Mouse (Mus musculus) liver, postnatal 0 days (tissue): ENCODE measurements around the gene Smad3. TPM values are rescaled to one million over a fixed set of nuclear protein-coding genes. Genes with fewer than 3 reads are reported as not detected.

Experiments
- ATAC-seq: fragments of 200-750 bp; cut with Nextera tagmentation; 2 replicates; pipeline ENCODE4 v1.8.0; 2017; ENCODE audit warnings: mild to moderate bottlenecking, moderate library complexity
- DNase-seq: peaks from one replicate; pipeline ENCODE4 v3.0.0-alpha.2; 2016
- H3K27ac ChIP-seq: fragments of 300-500 bp; sonication (generic); 2 replicates; pipeline ENCODE4 v1.5.1; 2014; ENCODE audit warnings: antibody characterized with exemption, moderate library complexity, mild to moderate bottlenecking, low read depth
- H3K27me3 ChIP-seq: fragments of 300-500 bp; sonication (generic); 2 replicates; pipeline ENCODE4 v1.6.1; 2014; ENCODE audit warnings: low read length, control low read depth, mixed read lengths; ENCODE audit not compliant: insufficient read depth
- H3K36me3 ChIP-seq: fragments of 300-500 bp; sonication (generic); replicated peaks from 2 replicates; pipeline ENCODE4 v1.6.1; 2014; ENCODE audit warnings: mild to moderate bottlenecking, control low read depth, low read length, moderate library complexity, mixed read lengths; ENCODE audit not compliant: insufficient read depth
- H3K4me1 ChIP-seq: fragments of 300-500 bp; sonication (generic); 2 replicates; pipeline ENCODE4 v1.6.1; 2014; ENCODE audit warnings: antibody characterized with exemption, mild to moderate bottlenecking, control low read depth; ENCODE audit not compliant: insufficient read depth
- H3K4me2 ChIP-seq: fragments of 300-500 bp; sonication (generic); 2 replicates; pipeline ENCODE4 v1.6.1; 2014; ENCODE audit warnings: low read depth, mild to moderate bottlenecking, low read length, moderate library complexity, mixed read lengths
- H3K4me3 ChIP-seq: fragments of 300-500 bp; sonication (generic); 2 replicates; pipeline ENCODE4 v1.5.1; 2014; ENCODE audit warnings: low read depth, low read length
- H3K9ac ChIP-seq: fragments of 300-500 bp; sonication (generic); replicated peaks from 2 replicates; pipeline ENCODE4 v1.6.1; 2014; ENCODE audit warnings: mild to moderate bottlenecking, moderate library complexity
- H3K9me3 ChIP-seq: fragments of 300-500 bp; sonication (generic); 2 replicates; pipeline ENCODE4 v1.6.1; 2016; ENCODE audit warnings: mild to moderate bottlenecking, control low read depth, low read length, mixed read lengths
- CTCF ChIP-seq: sonication (generic); IDR thresholded peaks from 2 replicates; pipeline ENCODE4 v1.5.1; 2016; ENCODE audit warnings: antibody characterized with exemption, low read depth
- EP300 ChIP-seq: IDR thresholded peaks from 2 replicates; pipeline ENCODE4 v1.6.1; 2016; ENCODE audit warnings: antibody characterized with exemption, low read depth, mild to moderate bottlenecking
- WGBS: fragments of 180-500 bp; shearing (Covaris S2); extraction: QIAGEN DNeasy Blood & Tissue Kit; methylation state at CpG from one replicate; pipeline ENCODE4 v1.1.7; 2014; ENCODE audit not compliant: insufficient replicate concordance; 5-methylcytosine and 5-hydroxymethylcytosine counted together
- polyA plus RNA-seq: library from polyadenylated mRNA; unstranded; fragments of >200 nt; fragmentation: Nextera tagmentation; extraction: Ambion mirVana; gene quantifications from 2 replicates; pipeline ENCODE4 v1.2.1, GENCODE M21; 2015

Smad3 gene
- polyA plus RNA-seq, 1 experiment from 2014 or later, result 2.1 TPM

DNA sequence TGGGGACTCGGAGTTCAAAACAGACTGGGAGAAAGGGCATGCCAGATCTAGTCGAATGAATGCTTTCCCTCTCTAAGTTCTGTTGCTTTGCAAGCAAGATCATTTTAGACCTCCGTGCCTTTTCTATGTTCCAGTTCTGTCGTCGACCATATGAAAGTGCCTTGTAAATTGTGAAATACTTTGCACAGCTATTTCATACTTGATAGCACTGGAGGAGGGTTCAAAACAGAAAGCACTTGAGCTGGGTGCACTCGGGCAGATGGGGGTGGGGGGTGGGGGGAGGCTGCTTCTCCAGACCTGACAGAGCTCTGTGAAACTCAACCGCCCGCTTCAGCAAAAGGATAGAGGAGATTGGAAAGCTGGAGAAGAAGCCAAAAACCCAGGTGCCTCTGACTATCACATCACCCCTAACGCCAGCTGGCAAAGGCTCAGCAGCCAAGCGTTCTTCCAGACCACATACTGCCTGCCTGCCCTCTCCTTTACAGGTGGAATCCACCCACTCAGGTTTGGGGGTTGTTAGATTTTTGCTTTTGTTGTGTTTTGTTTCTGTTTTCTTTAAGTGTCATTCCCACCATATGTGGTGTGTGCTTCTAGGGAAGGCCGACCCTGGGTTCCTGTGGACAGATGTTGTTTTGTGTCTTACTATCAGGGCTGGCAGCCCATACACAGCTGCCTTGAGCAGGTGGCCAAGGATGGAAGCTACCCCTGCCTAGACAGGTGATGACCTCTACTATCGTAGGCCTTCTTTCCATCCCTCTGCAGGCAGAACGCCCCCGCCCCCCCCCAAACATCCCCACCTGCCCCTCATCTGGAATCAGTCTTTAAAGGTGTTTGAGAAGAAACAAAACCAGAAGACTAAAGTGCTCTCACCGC, 1.9 kb downstream of the Smad3 start:
- H3K27me3 ChIP-seq, result no peaks in the 10 kb centered on the region
- peak overlapping the region; percentile 85; the same call in 1 of the 2 replicates for H3K9ac ChIP-seq
- no peaks in the 10 kb centered on the region for H3K36me3 ChIP-seq
- ATAC-seq, result no peak
- 29% methylated on average over 15 of the region's 15 CpGs for WGBS
- peak overlapping the region; percentile 7; the same call in 1 of the 2 replicates for H3K27ac ChIP-seq
- peak overlapping the region; percentile 99 for H3K4me2 ChIP-seq
- DNase-seq, result no peak
- peaks cover 60% of the 10 kb centered on the region for H3K4me1 ChIP-seq
- TF ChIP-seq EP300 (no peak), CTCF (no peak)
- H3K9me3 ChIP-seq, result no peaks in the 10 kb centered on the region
- peak overlapping the region; percentile 88 for H3K4me3 ChIP-seq

DNA sequence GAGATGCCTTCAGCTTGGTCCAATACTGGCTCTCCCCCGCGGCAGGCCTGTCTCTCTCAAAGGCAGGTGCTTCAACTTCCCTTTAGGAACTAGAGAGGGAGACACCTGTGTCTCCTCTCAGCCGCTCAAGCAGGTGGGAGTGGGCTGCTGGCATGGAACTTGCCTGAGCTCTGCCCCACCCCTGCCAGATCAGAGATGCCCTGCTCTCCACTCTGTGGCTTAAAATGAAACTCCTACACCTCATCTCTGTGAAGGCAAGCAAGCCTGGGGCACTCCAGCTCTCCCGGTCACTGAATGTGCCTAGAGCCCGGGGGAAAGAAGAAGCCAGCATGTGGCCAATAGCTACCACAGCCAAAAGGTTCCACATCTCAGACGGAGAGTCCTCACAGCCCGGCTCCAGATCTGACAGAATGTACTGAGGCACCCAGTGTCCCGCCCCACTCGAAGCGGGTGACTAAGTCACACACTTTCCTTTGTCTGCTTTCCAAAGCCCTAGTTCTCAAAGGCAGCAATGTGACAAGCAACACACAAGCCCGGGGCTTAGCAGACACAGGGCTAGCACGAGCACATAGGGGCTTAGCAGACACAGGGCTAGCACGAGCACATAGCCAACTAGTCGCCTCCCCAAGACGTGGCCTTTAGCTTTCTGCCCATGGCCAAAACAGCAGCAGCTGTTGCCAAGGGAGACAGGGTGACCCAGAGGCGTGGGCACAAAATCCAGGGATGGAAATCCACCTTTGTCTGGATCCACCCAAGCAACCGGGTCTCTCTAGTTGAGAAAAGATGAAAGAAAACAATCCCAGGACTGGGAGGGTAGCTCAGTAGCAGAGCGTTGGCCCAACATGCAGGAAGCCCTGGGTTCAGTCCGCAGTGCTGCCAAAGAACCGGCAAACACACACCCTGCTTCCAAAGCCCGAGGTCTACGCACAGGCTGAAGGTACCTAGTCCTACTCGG, 3.0 kb downstream of the Smad3 start:
- Histone ChIP-seq H3K4me2 (peak overlapping the region; percentile 99), H3K4me1 (peaks cover 65% of the 10 kb centered on the region), H3K9ac (no peak overlapping the region; the same call in 1 of the 2 replicates), H3K4me3 (peak overlapping the region; percentile 88), H3K27ac (peak overlapping the region; percentile 11), H3K9me3 (no peaks in the 10 kb centered on the region), H3K36me3 (no peaks in the 10 kb centered on the region), H3K27me3 (no peaks in the 10 kb centered on the region)
- ATAC-seq (no peak), DNase-seq (no peak)
- TF ChIP-seq CTCF (no peak), EP300 (no peak)
- 60% methylated on average over 23 of the region's 23 CpGs for WGBS

DNA sequence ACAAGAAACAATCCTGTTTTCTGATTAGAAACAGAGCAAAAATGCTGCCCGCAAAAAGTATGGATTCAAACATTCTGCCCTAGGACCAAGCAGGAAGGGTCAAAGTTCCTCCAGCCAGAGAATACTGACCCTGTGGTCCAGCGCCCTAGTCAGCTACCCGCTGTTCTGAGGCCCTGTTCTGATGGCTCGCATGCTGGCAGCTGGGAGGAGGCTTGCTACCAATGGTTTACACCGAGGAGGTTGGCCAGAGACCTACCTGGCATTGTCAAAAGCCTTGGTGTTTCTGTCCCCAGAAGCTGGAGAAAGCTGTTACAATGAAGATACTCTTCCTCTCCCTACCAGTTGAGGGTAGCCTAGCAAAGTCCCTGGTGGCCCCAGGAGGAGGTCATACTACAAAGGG, 3.8 kb downstream of the Smad3 start:
- no peak overlapping the region for H3K27ac ChIP-seq
- 65% methylated on average over 5 of the region's 5 CpGs for WGBS
- H3K4me1 ChIP-seq, result peaks cover 65% of the 10 kb centered on the region
- H3K9me3 ChIP-seq, result no peaks in the 10 kb centered on the region
- ATAC-seq (no peak), DNase-seq (no peak)
- TF ChIP-seq CTCF (no peak), EP300 (no peak)
- H3K4me2 ChIP-seq, result no peak overlapping the region
- no peak overlapping the region for H3K4me3 ChIP-seq
- H3K9ac ChIP-seq, result no peak overlapping the region
- H3K36me3 ChIP-seq, result no peaks in the 10 kb centered on the region
- H3K27me3 ChIP-seq, result no peaks in the 10 kb centered on the region

DNA sequence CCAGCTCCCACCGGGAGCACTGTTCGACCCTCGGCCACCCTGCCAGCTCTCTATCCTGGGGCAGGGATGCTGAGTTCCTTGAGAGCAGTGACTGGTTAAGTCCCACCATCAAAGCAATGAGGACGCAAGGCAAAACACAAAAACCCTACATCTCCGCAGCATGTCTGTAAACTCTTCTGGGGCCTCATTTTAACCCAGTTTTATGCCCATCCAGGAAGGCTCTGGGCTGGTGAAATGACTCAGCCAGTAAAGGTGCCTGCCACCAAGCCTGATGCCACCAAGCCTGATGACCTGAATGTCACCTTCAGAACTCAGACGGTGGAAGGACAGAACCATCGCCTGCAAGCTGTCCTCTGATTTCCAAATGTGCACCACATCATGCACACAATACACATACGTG, 4.4 kb downstream of the Smad3 start:
- WGBS, result 80% methylated on average over 8 of the region's 8 CpGs
- Histone ChIP-seq H3K4me1 (peaks cover 61% of the 10 kb centered on the region), H3K4me3 (no peak overlapping the region), H3K27me3 (no peaks in the 10 kb centered on the region), H3K36me3 (no peaks in the 10 kb centered on the region), H3K9ac (no peak overlapping the region), H3K9me3 (no peaks in the 10 kb centered on the region), H3K4me2 (no peak overlapping the region), H3K27ac (no peak overlapping the region)
- TF ChIP-seq EP300 (no peak), CTCF (no peak)
- DNase-seq (no peak), ATAC-seq (no peak)

DNA sequence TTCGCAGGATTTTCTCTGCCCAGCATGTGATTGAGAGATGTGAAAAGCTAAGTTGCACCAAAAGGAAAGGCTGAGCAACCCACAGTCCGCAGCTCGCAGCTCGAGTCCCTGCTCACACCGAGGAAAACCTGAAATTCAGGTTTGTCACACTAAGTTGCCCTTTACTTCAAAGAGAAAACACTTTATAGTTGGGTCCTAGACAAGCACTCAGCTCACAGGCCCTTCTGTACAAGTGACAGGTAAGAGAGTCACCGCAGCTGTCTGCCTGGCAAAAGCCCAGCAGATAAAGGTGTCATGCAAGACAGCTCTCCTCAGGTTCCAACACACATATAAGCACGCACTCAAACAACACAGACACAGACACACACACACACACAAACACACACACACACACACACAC, 5.2 kb downstream of the Smad3 start:
- H3K4me2 ChIP-seq, result no peak overlapping the region
- TF ChIP-seq EP300 (no peak), CTCF (no peak)
- H3K27me3 ChIP-seq, result no peaks in the 10 kb centered on the region
- DNase-seq (no peak), ATAC-seq (no peak)
- no peak overlapping the region for H3K4me3 ChIP-seq
- no peak overlapping the region for H3K27ac ChIP-seq
- WGBS, result 77% methylated on average over 7 of the region's 7 CpGs
- H3K9me3 ChIP-seq, result no peaks in the 10 kb centered on the region
- H3K36me3 ChIP-seq, result no peaks in the 10 kb centered on the region
- peaks cover 68% of the 10 kb centered on the region for H3K4me1 ChIP-seq
- no peak overlapping the region for H3K9ac ChIP-seq

DNA sequence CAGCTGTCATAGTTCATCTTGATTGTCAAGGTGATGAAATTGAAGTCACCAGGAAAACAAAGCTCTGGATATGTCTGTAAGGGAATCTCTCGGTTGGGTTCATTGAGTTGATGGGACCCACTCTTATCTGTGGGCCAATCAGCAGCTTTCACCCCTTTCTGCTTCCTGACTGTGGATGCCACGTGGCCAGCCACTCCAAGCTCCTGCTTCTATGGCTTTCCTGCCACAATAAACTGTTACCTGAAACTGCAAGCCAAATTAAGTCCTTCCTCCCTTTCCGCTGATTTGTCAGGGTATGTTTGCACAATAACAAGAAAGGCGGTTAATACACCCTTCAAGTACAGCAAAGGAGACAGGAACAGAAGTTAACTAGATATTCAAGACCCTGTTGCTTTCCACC, 6.5 kb downstream of the Smad3 start:
- no peaks in the 10 kb centered on the region for H3K27me3 ChIP-seq
- TF ChIP-seq CTCF (no peak), EP300 (no peak)
- H3K27ac ChIP-seq, result no peak overlapping the region
- H3K4me3 ChIP-seq, result no peak overlapping the region
- H3K4me2 ChIP-seq, result no peak overlapping the region
- ATAC-seq (no peak), DNase-seq (no peak)
- no peaks in the 10 kb centered on the region for H3K9me3 ChIP-seq
- H3K9ac ChIP-seq, result no peak overlapping the region
- H3K4me1 ChIP-seq, result peaks cover 73% of the 10 kb centered on the region
- whole genome bisulfite sequencing, result 71% methylated on average over 4 of the region's 4 CpGs
- no peaks in the 10 kb centered on the region for H3K36me3 ChIP-seq
